Mouse (Mus musculus): Measurements from ENCODE around the gene Il10rb. TPM values are rescaled to one million over a fixed set of nuclear protein-coding genes. Genes with fewer than 3 reads are reported as not detected.

The Il10rb gene
- total and polyA plus RNA-seq, 3 experiments: 32.1 to 37.9 (median 36.1) TPM

GRCm38 (mm10) chr16:91413102-91413844, 7.3 kb downstream of the Il10rb start:
- no peaks in the 10 kb centered on the region for H3K9me3 ChIP-seq (replicated peaks; ENCODE audit: low read length)
- H3K27ac ChIP-seq (ENCODE audit: insufficient read depth, low read depth): no peak overlapping the region
- TF ChIP-seq ZC3H11A (IDR thresholded peaks at IDR 0.05; ENCODE audit: low read depth, low read length): no peak
- no peak for TF ChIP-seq CHD1 (IDR thresholded peaks at IDR 0.05; ENCODE audit: low read depth, low read length)
- TF ChIP-seq USF2 (conservative IDR thresholded peaks at IDR 0.05; ENCODE audit: low read depth, low read length): no peak
- peak; percentile 77 for TF ChIP-seq ZKSCAN1 (IDR thresholded peaks at IDR 0.05; ENCODE audit: borderline replicate concordance, low read depth, low read length)
- H3K79me2 ChIP-seq (replicated peaks; ENCODE audit: control insufficient read depth, extremely low read depth, insufficient read depth, poor library complexity, severe bottlenecking): no peaks in the 10 kb centered on the region; the same call in 1 of the 2 replicates
- in situ Hi-C loops (cut with MboI; ENCODE audit: low pct_ligation_motif_present, low pct_unique_long_range_greater_than_20kb, low sequenced_read_pairs): no loop called here
- dilution Hi-C loops (cut with MboI; ENCODE audit: extremely low pct_ligation_motif_present, extremely low pct_unique_long_range_greater_than_20kb, low sequenced_read_pairs): no loop called here
- peaks cover 29 to 91% of the 10 kb centered on the region in 2 experiments for H3K4me1 ChIP-seq (ENCODE audit: control insufficient read depth in 1 of 2, insufficient read depth in 2 of 2)
- no peak overlapping the region for H3K9ac ChIP-seq (ENCODE audit: insufficient read depth, low read depth)
- H3K36me3 ChIP-seq (replicated peaks in 1 of 2; ENCODE audit: control insufficient read depth in 1 of 2, insufficient read depth in 1 of 2, low read length in 1 of 2): peaks cover 50 to 93% of the 10 kb centered on the region in 2 experiments
- H3K27me3 ChIP-seq (replicated peaks): no peaks in the 10 kb centered on the region
- no peak for DNase-seq (ENCODE audit: extremely low read depth)
- no peak overlapping the region for H3K4me3 ChIP-seq (replicated peaks in 1 of 3; ENCODE audit: low read depth in 2 of 3, low read length in 2 of 3, poor library complexity in 1 of 3)
- H3K4me2 ChIP-seq (ENCODE audit: insufficient read depth, low read depth, poor library complexity, severe bottlenecking): no peak overlapping the region

GRCm38 (mm10) chr16:91415391-91416189, 9.6 kb downstream of the Il10rb start:
- no peaks in the 10 kb centered on the region for H3K79me2 ChIP-seq (replicated peaks; ENCODE audit: control insufficient read depth, extremely low read depth, insufficient read depth, poor library complexity, severe bottlenecking)
- H3K36me3 ChIP-seq (replicated peaks in 1 of 2; ENCODE audit: control insufficient read depth in 1 of 2, insufficient read depth in 1 of 2, low read length in 1 of 2): peaks cover 55 to 94% of the 10 kb centered on the region in 2 experiments
- H3K4me3 ChIP-seq (replicated peaks in 1 of 3; ENCODE audit: low read depth in 2 of 3, low read length in 2 of 3, poor library complexity in 1 of 3): no peak overlapping the region
- no peak overlapping the region for H3K4me2 ChIP-seq (ENCODE audit: insufficient read depth, low read depth, poor library complexity, severe bottlenecking)
- H3K27ac ChIP-seq (ENCODE audit: insufficient read depth, low read depth): no peak overlapping the region
- no peaks in the 10 kb centered on the region for H3K27me3 ChIP-seq (replicated peaks)
- no peak overlapping the region for H3K9ac ChIP-seq (ENCODE audit: insufficient read depth, low read depth)
- TF ChIP-seq MAFK (IDR thresholded peaks at IDR 0.05; ENCODE audit: insufficient replicate concordance, low read length): no peak
- no peak for TF ChIP-seq UBTF (IDR thresholded peaks at IDR 0.05; ENCODE audit: low read depth, low read length)
- TF ChIP-seq MAX (IDR thresholded peaks at IDR 0.05; ENCODE audit: low read length): 0 out of 2 replicates have a peak, but pooled peaks have one; percentile 19
- 0 out of 2 replicates have a peak, but pooled peaks have one; percentile 5 for TF ChIP-seq USF1 (IDR thresholded peaks at IDR 0.05; ENCODE audit: low read depth, low read length)
- TF ChIP-seq RAD21 (IDR thresholded peaks at IDR 0.05; ENCODE audit: low read depth, low read length): no peak
- no peak for TF ChIP-seq MAZ (IDR thresholded peaks at IDR 0.05; ENCODE audit: low read depth, low read length)
- TF ChIP-seq E2F4 (IDR thresholded peaks at IDR 0.05; ENCODE audit: insufficient replicate concordance, low read depth, low read length): no peak
- TF ChIP-seq BHLHE40 (IDR thresholded peaks at IDR 0.05; ENCODE audit: low read depth, low read length): peak; percentile 9; the same call in 1 of the 2 replicates
- 0 out of 2 replicates have a peak, but pooled peaks have one; percentile 35 for TF ChIP-seq EP300 (IDR thresholded peaks at IDR 0.05; ENCODE audit: low read length)
- TF ChIP-seq ELF1 (IDR thresholded peaks at IDR 0.05; ENCODE audit: low read depth, low read length): no peak
- no peak for TF ChIP-seq USF2 (conservative IDR thresholded peaks at IDR 0.05; ENCODE audit: low read depth, low read length)
- dilution Hi-C loops (cut with MboI; ENCODE audit: extremely low pct_ligation_motif_present, extremely low pct_unique_long_range_greater_than_20kb, low sequenced_read_pairs) (no loop called here), in situ Hi-C loops (cut with MboI; ENCODE audit: low pct_ligation_motif_present, low pct_unique_long_range_greater_than_20kb, low sequenced_read_pairs) (no loop called here)
- no peak for DNase-seq (ENCODE audit: extremely low read depth)
- peaks cover 25 to 73% of the 10 kb centered on the region in 2 experiments for H3K4me1 ChIP-seq (ENCODE audit: control insufficient read depth in 1 of 2, insufficient read depth in 2 of 2)
- no peaks in the 10 kb centered on the region for H3K9me3 ChIP-seq (replicated peaks; ENCODE audit: low read length)

Data from CH12.LX (cell line).